Mouse (Mus musculus) small intestine, adult 2 months (tissue): ENCODE data around the gene Fbxo42. TPM values are rescaled to one million over a fixed set of nuclear protein-coding genes. Genes with fewer than 3 reads are reported as not detected.

Experiments used
- H3K27ac ChIP-seq: fragments of 200-500 bp; 2 replicates; pipeline ENCODE4 v1.5.1; 2012; ENCODE audit warnings: low read depth, low read length, control low read depth, inconsistent platforms; ENCODE audit not compliant: insufficient read depth
- H3K27me3 ChIP-seq: fragments of 200-500 bp; 2 replicates; pipeline ENCODE4 v1.6.1; 2012; ENCODE audit warnings: mild to moderate bottlenecking, moderate library complexity, low read length, inconsistent platforms; ENCODE audit not compliant: control insufficient read depth, insufficient read depth
- H3K36me3 ChIP-seq: fragments of 200-500 bp; 2 replicates; pipeline ENCODE4 v1.6.1; 2012; ENCODE audit warnings: mild to moderate bottlenecking, low read length, control low read depth, inconsistent platforms; ENCODE audit not compliant: control insufficient read depth, insufficient read depth
- H3K4me1 ChIP-seq: fragments of 200-500 bp; 2 replicates; pipeline ENCODE4 v1.6.1; 2012; ENCODE audit warnings: low read length, inconsistent platforms, mixed read lengths; ENCODE audit not compliant: control insufficient read depth, insufficient read depth, insufficient read length
- H3K4me3 ChIP-seq: fragments of 200-500 bp; 2 replicates; pipeline ENCODE4 v1.5.1; 2012; ENCODE audit warnings: low read depth, mild to moderate bottlenecking, control low read depth, inconsistent platforms, low read length, moderate library complexity
- CTCF ChIP-seq: fragments of 200-500 bp; IDR thresholded peaks from 2 replicates; pipeline ENCODE4 v1.5.1; 2012; ENCODE audit warnings: low read depth, mild to moderate bottlenecking, control low read depth, inconsistent platforms, low read length, moderate library complexity, mixed read lengths; ENCODE audit not compliant: insufficient replicate concordance, insufficient read length; ENCODE audit errors: extremely low read depth
- POLR2A ChIP-seq: fragments of 200-500 bp; IDR thresholded peaks from 2 replicates; pipeline ENCODE4 v1.6.1; 2012; ENCODE audit warnings: low read depth, mild to moderate bottlenecking, control low read depth, inconsistent platforms, low read length, moderate library complexity
- WGBS: fragments of 180-500 bp; shearing (Covaris S2); methylation state at CpG from one replicate; pipeline ENCODE4 v1.1.7; 2018; 5-methylcytosine and 5-hydroxymethylcytosine counted together
- polyA plus RNA-seq: library from polyadenylated mRNA; depleted of rRNA; stranded (reverse); fragments of >200 nt; gene quantifications from 2 replicates; pipeline ENCODE4 v1.2.3, GENCODE M21; 2012; rRNA removed

Fbxo42 gene
- polyA plus RNA-seq, 1 experiment = 13.1 TPM

DNA sequence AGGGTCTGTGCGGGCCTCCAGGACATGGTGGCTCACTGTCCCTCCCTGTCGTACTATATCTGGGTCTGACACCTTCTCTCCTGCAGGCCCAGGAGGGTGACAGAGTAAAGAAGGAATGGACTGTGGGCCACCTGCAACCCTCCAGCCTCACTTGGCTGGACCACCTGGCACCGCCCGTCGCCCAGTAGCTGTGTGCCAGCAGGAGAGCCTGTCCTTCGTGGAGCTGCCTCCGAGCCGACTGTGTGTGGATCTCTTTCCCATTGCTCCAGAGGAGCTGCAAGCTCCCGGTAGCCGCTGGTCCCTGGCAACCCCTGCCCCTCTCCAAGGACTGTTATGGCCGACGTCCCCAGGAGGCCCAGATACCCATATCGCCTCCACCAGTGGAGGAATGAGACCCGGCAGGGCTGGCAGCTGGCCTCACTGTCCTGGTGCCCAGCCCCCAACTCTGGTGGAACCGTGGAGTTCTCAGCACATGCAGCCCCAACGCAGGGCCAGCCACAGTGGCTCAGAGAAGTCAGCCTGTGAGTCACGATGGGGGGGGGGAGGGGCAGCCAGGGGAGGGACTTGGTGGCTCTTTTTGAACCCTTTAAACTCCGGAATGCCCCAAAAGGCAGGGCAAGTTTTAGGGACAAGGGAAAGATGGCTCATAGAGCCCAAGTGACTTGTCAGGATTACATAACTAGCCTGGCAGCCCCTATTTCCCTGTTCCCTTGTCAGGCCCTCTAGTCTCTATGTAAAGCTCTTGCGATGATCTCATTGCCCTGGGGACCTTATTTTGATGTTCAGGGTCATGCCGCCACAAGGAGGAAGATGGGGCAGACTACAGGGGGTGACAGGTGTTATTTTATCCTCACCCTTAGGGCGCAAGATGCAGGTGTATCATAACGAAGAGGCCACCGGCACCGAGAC is 98.6 kb downstream of the Fbxo42 start:
- no peak overlapping the region for H3K4me3 ChIP-seq
- peaks cover 31% of the 10 kb centered on the region for H3K4me1 ChIP-seq
- 74% methylated on average over 24 of the region's 24 CpGs for WGBS
- TF ChIP-seq CTCF (no peak), POLR2A (no peak)
- H3K27ac ChIP-seq = no peak overlapping the region
- no peaks in the 10 kb centered on the region for H3K27me3 ChIP-seq
- peaks cover 21% of the 10 kb centered on the region for H3K36me3 ChIP-seq

DNA sequence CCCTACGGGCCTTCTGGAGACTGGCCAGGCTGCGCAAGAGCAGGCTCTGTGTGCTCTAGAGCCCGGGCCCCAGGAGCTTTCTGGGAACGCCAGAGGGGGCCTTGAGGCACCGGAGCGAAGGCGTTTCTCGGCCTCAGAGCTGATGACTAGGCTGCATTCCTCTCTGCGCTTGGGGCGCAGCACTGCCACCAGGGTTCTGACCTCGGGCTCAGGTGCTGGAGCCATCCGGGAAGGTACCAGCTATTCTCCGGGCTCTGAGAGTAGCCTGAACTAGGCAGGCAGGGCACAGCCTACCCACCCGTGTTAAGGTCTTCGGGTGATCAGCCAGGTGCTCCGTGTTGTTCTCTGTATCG is 99.3 kb downstream of the Fbxo42 start:
- Histone ChIP-seq H3K27ac (no peak overlapping the region), H3K4me3 (peak overlapping the region; percentile 50), H3K36me3 (peaks cover 25% of the 10 kb centered on the region), H3K4me1 (peaks cover 25% of the 10 kb centered on the region), H3K27me3 (no peaks in the 10 kb centered on the region)
- WGBS = 64% methylated on average over 17 of the region's 17 CpGs
- TF ChIP-seq CTCF (no peak), POLR2A (no peak)

DNA sequence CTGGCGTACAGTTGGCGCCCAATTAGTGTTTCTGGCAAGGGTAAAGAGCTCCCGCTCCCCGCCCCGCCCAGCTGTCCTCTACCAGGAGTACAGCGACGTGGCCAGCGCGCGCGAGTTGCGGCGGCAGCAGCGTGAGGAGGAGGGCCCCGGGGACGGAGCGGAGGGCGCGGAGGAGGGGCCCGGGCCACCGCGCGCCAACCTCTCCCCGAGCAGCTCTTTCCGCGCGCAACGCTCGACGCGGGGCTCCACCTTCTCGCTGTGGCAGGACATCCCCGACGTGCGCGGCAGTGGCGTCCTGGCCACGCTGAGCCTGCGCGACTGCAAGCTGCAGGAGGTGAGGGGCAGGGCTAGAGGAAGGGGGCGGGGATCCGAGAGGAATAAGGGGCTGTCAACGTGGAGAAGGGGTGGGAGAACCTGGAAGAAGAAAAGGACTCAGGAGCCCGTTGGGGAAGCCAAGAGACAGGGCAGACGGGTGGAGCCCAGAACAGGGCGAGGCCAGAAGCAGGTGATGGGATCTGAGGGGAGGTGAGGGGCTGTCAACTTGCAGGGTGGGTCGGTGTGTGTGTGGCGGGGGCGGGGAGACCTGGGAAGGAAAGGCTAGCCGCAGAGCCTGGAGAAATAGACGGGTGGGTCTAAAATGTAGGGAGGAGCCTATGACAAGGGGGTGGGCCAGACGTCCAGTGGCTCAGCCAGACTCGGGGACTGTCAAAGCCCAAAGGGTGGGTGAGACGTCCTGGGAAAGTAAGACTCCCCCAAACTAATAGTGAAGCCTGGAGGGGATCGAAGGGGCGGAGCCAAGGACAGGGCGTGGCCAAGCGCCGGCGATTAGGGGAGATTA is 100.3 kb downstream of the Fbxo42 start:
- Histone ChIP-seq H3K27me3 (no peaks in the 10 kb centered on the region), H3K4me3 (peak overlapping the region; percentile 50), H3K27ac (no peak overlapping the region), H3K4me1 (peaks cover 20% of the 10 kb centered on the region), H3K36me3 (peaks cover 25% of the 10 kb centered on the region)
- TF ChIP-seq CTCF = no peak
- no peak for TF ChIP-seq POLR2A
- WGBS = 2% methylated on average over 58 of the region's 60 CpGs

DNA sequence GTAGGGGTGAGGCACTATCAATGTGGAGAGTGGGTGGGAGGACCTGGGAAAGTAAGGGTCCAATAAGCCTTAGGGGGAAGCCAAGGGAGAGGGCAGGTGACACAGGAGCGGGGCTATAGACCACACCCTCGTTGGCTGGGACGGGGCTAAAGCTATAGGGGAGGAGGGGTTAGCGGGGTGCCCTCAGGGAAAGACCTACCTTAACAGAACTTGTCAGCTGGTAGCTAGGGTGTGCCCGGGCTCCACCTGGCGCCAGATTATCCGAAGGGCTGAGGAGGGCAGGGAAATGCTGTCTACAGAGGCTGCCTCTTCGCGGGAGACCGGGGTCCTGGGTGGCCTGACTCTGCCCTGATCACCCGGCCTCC is 100.9 kb downstream of the Fbxo42 start:
- H3K27ac ChIP-seq = no peak overlapping the region
- peaks cover 25% of the 10 kb centered on the region for H3K36me3 ChIP-seq
- WGBS = 14% methylated on average over 11 of the region's 11 CpGs
- peaks cover 16% of the 10 kb centered on the region for H3K4me1 ChIP-seq
- 0 out of 2 replicates have a peak overlapping the region, but pooled peaks have one; percentile 50 for H3K4me3 ChIP-seq
- no peak for TF ChIP-seq CTCF
- no peak for TF ChIP-seq POLR2A
- H3K27me3 ChIP-seq = no peaks in the 10 kb centered on the region

DNA sequence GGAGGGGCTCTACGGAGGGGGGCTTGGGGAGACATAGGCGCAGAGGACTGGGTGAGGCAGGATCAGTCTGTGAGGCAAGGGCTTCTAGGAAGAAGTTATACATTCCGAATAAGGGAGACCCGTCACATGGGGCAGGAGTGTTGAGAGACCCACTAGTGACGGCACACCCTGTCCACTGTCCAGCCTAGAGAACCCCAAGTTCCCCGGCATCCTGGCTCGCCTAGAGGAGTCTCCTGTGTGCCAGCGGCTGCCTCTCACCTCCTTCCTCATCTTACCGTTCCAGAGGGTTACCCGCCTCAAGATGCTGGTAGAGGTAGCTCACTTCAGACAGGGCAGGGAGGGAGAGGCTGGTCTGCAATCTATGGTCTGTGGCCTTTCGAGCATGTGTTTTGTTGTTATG is 101.7 kb downstream of the Fbxo42 start:
- Histone ChIP-seq H3K36me3 (peaks cover 26% of the 10 kb centered on the region), H3K27me3 (no peaks in the 10 kb centered on the region), H3K27ac (no peak overlapping the region), H3K4me3 (no peak overlapping the region), H3K4me1 (peaks cover 16% of the 10 kb centered on the region)
- TF ChIP-seq CTCF (no peak), POLR2A (no peak)
- 85% methylated on average over 11 of the region's 11 CpGs for WGBS

DNA sequence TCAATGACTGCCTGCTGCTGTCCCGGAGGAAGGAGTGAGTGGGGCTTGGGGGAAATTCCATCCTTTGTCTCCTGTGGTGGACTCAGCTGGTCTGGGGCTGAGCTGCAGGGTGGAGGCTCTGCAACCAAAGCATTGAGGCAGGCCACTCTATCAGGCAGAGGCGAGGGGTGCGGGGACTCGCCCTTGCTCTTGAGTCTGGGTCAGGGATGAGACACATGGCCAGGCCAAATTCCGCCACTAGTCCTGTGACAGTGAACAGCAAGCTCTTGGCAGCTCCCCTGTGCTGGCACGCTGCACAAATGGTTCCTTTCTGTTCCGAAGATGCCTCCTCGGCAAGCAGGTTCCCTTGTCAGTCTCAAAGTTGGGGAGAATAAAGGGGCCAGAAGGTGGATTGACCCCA is 103.4 kb downstream of the Fbxo42 start:
- H3K4me1 ChIP-seq = peaks cover 12% of the 10 kb centered on the region
- H3K4me3 ChIP-seq = no peak overlapping the region
- no peaks in the 10 kb centered on the region for H3K27me3 ChIP-seq
- H3K27ac ChIP-seq = no peak overlapping the region
- no peak for TF ChIP-seq POLR2A
- no peak for TF ChIP-seq CTCF
- H3K36me3 ChIP-seq = peaks cover 34% of the 10 kb centered on the region
- 93% methylated on average over 8 of the region's 8 CpGs for WGBS

DNA sequence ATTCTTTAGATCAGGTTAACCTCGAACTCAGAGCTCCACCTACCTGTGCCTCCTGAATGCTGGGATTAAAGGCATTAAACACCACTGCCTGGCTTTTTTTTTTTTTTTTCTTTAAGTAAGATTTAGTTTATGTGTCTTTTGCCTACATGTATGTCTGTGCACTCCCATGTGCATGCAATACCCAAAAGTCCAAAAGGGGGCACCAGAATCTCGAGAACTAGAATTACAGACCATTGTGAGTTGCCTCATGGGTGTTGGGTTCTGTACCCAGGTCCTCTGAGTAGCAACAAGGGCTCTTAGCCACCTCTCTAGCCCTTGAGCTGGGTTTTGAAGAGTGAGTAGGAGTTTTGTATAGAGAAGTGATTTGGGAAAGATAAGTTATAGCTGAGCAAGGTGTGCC is 104.9 kb downstream of the Fbxo42 start:
- no peak overlapping the region for H3K4me3 ChIP-seq
- H3K4me1 ChIP-seq = peaks cover 13% of the 10 kb centered on the region
- H3K27ac ChIP-seq = no peak overlapping the region
- 73% methylated on average over 2 of the region's 2 CpGs for WGBS
- H3K27me3 ChIP-seq = no peaks in the 10 kb centered on the region
- H3K36me3 ChIP-seq = peaks cover 30% of the 10 kb centered on the region
- TF ChIP-seq CTCF (no peak), POLR2A (no peak)

Other genes starting within 250 kb of the Fbxo42 start
- 2.3 and 5.3 TPM in 2 replicates for gene Padi2, start 241.6 kb upstream of the Fbxo42 start, polyA plus RNA-seq
- gene Sdhb, start 186.7 kb upstream of the Fbxo42 start, polyA plus RNA-seq = 304 and 515 TPM in 2 replicates
- gene Atp13a2, start 161.0 kb upstream of the Fbxo42 start, polyA plus RNA-seq = 63.0 and 76.6 TPM in 2 replicates
- 8.8 and 13.7 TPM in 2 replicates for gene Mfap2, start 137.5 kb upstream of the Fbxo42 start, polyA plus RNA-seq
- 4.7 and 7.3 TPM in 2 replicates for gene Crocc, start 87.4 kb upstream of the Fbxo42 start, polyA plus RNA-seq
- gene Necap2, start 69.6 kb upstream of the Fbxo42 start, polyA plus RNA-seq = 28.2 and 68.9 TPM in 2 replicates
- gene Spata21, start 59.6 kb upstream of the Fbxo42 start, polyA plus RNA-seq = not detected in 2 replicates
- gene Szrd1, start 8.1 kb upstream of the Fbxo42 start, polyA plus RNA-seq = 27.0 and 52.5 TPM in 2 replicates
- 0.51 and 0.81 TPM in 2 replicates for gene Rsg1, start 66.0 kb downstream of the Fbxo42 start, polyA plus RNA-seq
- 29.3 and 48.8 TPM in 2 replicates for gene Arhgef19, start 91.6 kb downstream of the Fbxo42 start, polyA plus RNA-seq
- 28.3 and 86.3 TPM in 2 replicates for gene Epha2, start 153.3 kb downstream of the Fbxo42 start, polyA plus RNA-seq
- 0.77 and 1.8 TPM in 2 replicates for gene Fam131c, start 220.3 kb downstream of the Fbxo42 start, polyA plus RNA-seq